Mouse (Mus musculus) MEL (cell line): ENCODE measurements at regions not wholly inside any gene's neighbourhood (a gene's known extent, or its start where the extent isn't known, plus 50 kb on each side); places are given as distances from the start of the nearest gene placed in this dataset.

Experiments used
- DNase-seq: peaks from one replicate; pipeline ENCODE4 v3.0.0; 2011; ENCODE audit warnings: low read depth, low spot score
- H3K27ac ChIP-seq: 2 replicates; pipeline ENCODE4 v1.5.1; 2012; ENCODE audit warnings: low read depth, mild to moderate bottlenecking, control low read depth, low read length, moderate library complexity; ENCODE audit not compliant: control insufficient read depth
- H3K27me3 ChIP-seq, 2 experiments: fragments of 150-350 bp in 1 of 2; sonication (generic) in 1 of 2; 2 replicates each; pipeline ENCODE4 v1.6.1; 2012; ENCODE audit warnings: low read length in 2 of 2, mild to moderate bottlenecking in 2 of 2, improper control_type of control experiment in 1 of 2, moderate library complexity in 1 of 2; ENCODE audit not compliant: insufficient read depth in 2 of 2, control insufficient read depth in 1 of 2
- H3K36me3 ChIP-seq, 2 experiments: 2 replicates each; pipeline ENCODE4 v1.6.1; 2012 to 2014; ENCODE audit warnings: low read length in 2 of 2, improper control_type of control experiment in 1 of 2, inconsistent platforms in 1 of 2, mild to moderate bottlenecking in 1 of 2; ENCODE audit not compliant: insufficient read depth in 2 of 2, control insufficient read depth in 1 of 2
- H3K4me1 ChIP-seq, 2 experiments: fragments of 150-350 bp in 1 of 2; sonication (generic) in 1 of 2; 2 replicates each; pipeline ENCODE4 v1.6.1; 2012; ENCODE audit warnings: low read length in 2 of 2, improper control_type of control experiment in 1 of 2, mild to moderate bottlenecking in 1 of 2; ENCODE audit not compliant: insufficient read depth in 2 of 2, control insufficient read depth in 1 of 2
- H3K4me3 ChIP-seq, 2 experiments: fragments of 150-350 bp in 1 of 2; sonication (generic) in 1 of 2; 2 replicates each; pipeline ENCODE4 v1.5.1; 2012; ENCODE audit warnings: low read depth in 2 of 2, low read length in 2 of 2, mild to moderate bottlenecking in 2 of 2, moderate library complexity in 2 of 2, control low read depth in 1 of 2, improper control_type of control experiment in 1 of 2; ENCODE audit not compliant: control insufficient read depth in 1 of 2, insufficient read depth in 1 of 2
- H3K79me2 ChIP-seq: 2 replicates; pipeline ENCODE4 v1.6.1; 2012; ENCODE audit warnings: mild to moderate bottlenecking, low read length, moderate library complexity; ENCODE audit not compliant: control insufficient read depth, poor library complexity, insufficient read depth
- H3K9ac ChIP-seq: 2 replicates; pipeline ENCODE4 v1.6.1; 2012; ENCODE audit warnings: low read depth, mild to moderate bottlenecking, control low read depth, low read length, moderate library complexity; ENCODE audit not compliant: control insufficient read depth, poor library complexity, severe bottlenecking
- H3K9me3 ChIP-seq: fragments of 150-350 bp; sonication (generic); replicated peaks from 2 replicates; pipeline ENCODE4 v1.6.1; 2012; ENCODE audit warnings: mild to moderate bottlenecking, low read length, improper control_type of control experiment, moderate library complexity; ENCODE audit not compliant: insufficient read depth
- CHD1 ChIP-seq: IDR thresholded peaks from 2 replicates; pipeline ENCODE4 v1.6.1; 2012; ENCODE audit warnings: low read depth, mild to moderate bottlenecking, inconsistent platforms, low read length, improper control_type of control experiment
- CTCF ChIP-seq, 3 experiments: IDR thresholded peaks in 2 of 3; conservative IDR thresholded peaks in 1 of 3; 2 replicates each; pipeline ENCODE4 v1.5.1; 2011 to 2012; ENCODE audit warnings: low read length in 3 of 3, low read depth in 2 of 3, mild to moderate bottlenecking in 2 of 3, improper control_type of control experiment in 1 of 3, inconsistent platforms in 1 of 3, mixed read lengths in 1 of 3, moderate library complexity in 1 of 3; ENCODE audit not compliant: control insufficient read depth in 1 of 3, insufficient read depth in 1 of 3, poor library complexity in 1 of 3, severe bottlenecking in 1 of 3
- ELF1 ChIP-seq: IDR thresholded peaks from 2 replicates; pipeline ENCODE4 v1.6.1; 2014; ENCODE audit warnings: low read depth, mild to moderate bottlenecking, inconsistent platforms, low read length, improper control_type of control experiment, moderate library complexity
- EP300 ChIP-seq, 2 experiments: IDR thresholded peaks; 2 replicates each; pipeline ENCODE4 v1.6.1; 2011; ENCODE audit warnings: improper control_type of control experiment in 2 of 2, low read length in 2 of 2, low read depth in 1 of 2, mild to moderate bottlenecking in 1 of 2
- GABPA ChIP-seq: IDR thresholded peaks from 2 replicates; pipeline ENCODE4 v1.6.1; 2012; ENCODE audit warnings: low read depth, mild to moderate bottlenecking, inconsistent platforms, low read length, improper control_type of control experiment, moderate library complexity
- HCFC1 ChIP-seq: IDR thresholded peaks from 2 replicates; pipeline ENCODE4 v1.6.1; 2012; ENCODE audit warnings: low read depth, mild to moderate bottlenecking, inconsistent platforms, low read length, improper control_type of control experiment, moderate library complexity
- KAT2A ChIP-seq: conservative IDR thresholded peaks from 2 replicates; pipeline ENCODE4 v1.6.1; 2012; ENCODE audit warnings: low read depth, low read length, improper control_type of control experiment, inconsistent platforms
- MAFK ChIP-seq: IDR thresholded peaks from 2 replicates; pipeline ENCODE4 v1.6.1; 2011; ENCODE audit warnings: low read depth, mild to moderate bottlenecking, low read length, improper control_type of control experiment, borderline replicate concordance
- MAZ ChIP-seq: IDR thresholded peaks from 2 replicates; pipeline ENCODE4 v1.6.1; 2012; ENCODE audit warnings: low read depth, mild to moderate bottlenecking, inconsistent platforms, low read length, improper control_type of control experiment
- MXI1 ChIP-seq: IDR thresholded peaks from 2 replicates; pipeline ENCODE4 v1.6.1; 2011; ENCODE audit warnings: mild to moderate bottlenecking, low read depth, low read length, improper control_type of control experiment
- MYB ChIP-seq: IDR thresholded peaks from 2 replicates; pipeline ENCODE4 v1.6.1; 2011; ENCODE audit warnings: mild to moderate bottlenecking, low read depth, low read length, improper control_type of control experiment
- MYC ChIP-seq: IDR thresholded peaks from 2 replicates; pipeline ENCODE4 v1.6.1; 2011; ENCODE audit warnings: low read depth, mild to moderate bottlenecking, low read length, improper control_type of control experiment, moderate library complexity
- NELFE ChIP-seq: IDR thresholded peaks from 2 replicates; pipeline ENCODE4 v1.6.1; 2011; ENCODE audit warnings: low read depth, low read length, improper control_type of control experiment
- NRF1 ChIP-seq: IDR thresholded peaks from 2 replicates; pipeline ENCODE4 v1.6.1; 2014; ENCODE audit warnings: low read depth, mild to moderate bottlenecking, inconsistent platforms, low read length, improper control_type of control experiment, moderate library complexity; ENCODE audit not compliant: poor library complexity, insufficient read depth, severe bottlenecking
- RAD21 ChIP-seq: IDR thresholded peaks from 2 replicates; pipeline ENCODE4 v1.6.1; 2011; ENCODE audit warnings: mild to moderate bottlenecking, low read depth, low read length, improper control_type of control experiment
- SMC3 ChIP-seq: IDR thresholded peaks from 2 replicates; pipeline ENCODE4 v1.6.1; 2011; ENCODE audit warnings: low read depth, low read length, improper control_type of control experiment
- TAL1 ChIP-seq: IDR thresholded peaks from 2 replicates; pipeline ENCODE4 v1.6.1; 2012; ENCODE audit warnings: mild to moderate bottlenecking, inconsistent platforms, low read length, moderate library complexity, mixed read lengths
- TBP ChIP-seq: IDR thresholded peaks from 2 replicates; pipeline ENCODE4 v1.8.0; 2011; ENCODE audit warnings: low read depth, low read length, improper control_type of control experiment
- TCF12 ChIP-seq: IDR thresholded peaks from 2 replicates; pipeline ENCODE4 v1.6.1; 2014; ENCODE audit warnings: low read depth, mild to moderate bottlenecking, inconsistent platforms, low read length, improper control_type of control experiment, moderate library complexity
- USF2 ChIP-seq, 2 experiments: IDR thresholded peaks; 2 replicates each; pipeline ENCODE4 v1.6.1; 2011 to 2012; ENCODE audit warnings: improper control_type of control experiment in 2 of 2, low read length in 2 of 2, borderline replicate concordance in 1 of 2, inconsistent platforms in 1 of 2, low read depth in 1 of 2, mild to moderate bottlenecking in 1 of 2; ENCODE audit not compliant: insufficient read depth in 1 of 2
- ZKSCAN1 ChIP-seq: IDR thresholded peaks from 2 replicates; pipeline ENCODE4 v1.6.1; 2012; ENCODE audit warnings: low read depth, mild to moderate bottlenecking, inconsistent platforms, low read length, improper control_type of control experiment, moderate library complexity
- ZMIZ1 ChIP-seq: IDR thresholded peaks from 2 replicates; pipeline ENCODE4 v1.6.1; 2012; ENCODE audit warnings: low read depth, mild to moderate bottlenecking, inconsistent platforms, low read length, improper control_type of control experiment, moderate library complexity
- ZNF384 ChIP-seq: IDR thresholded peaks from 2 replicates; pipeline ENCODE4 v1.6.1; 2012; ENCODE audit warnings: low read depth, mild to moderate bottlenecking, inconsistent platforms, low read length, improper control_type of control experiment

DNA sequence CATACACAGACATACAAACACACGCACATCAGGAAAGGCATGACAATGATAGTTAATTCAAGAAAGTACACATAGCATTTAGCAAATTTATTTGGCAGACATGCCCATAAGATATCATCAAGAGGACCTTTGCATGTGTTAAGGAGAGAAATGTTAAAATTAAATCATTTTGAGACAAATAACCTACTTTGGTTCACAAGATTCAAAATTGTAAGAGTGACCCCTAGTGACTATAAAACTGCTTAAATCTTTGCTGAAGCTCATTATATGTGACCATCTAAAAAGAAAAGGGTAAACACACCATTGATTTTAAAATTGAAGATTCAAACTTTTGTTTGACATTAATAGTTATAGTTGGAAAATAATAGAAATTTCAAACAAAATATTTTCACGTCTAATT lies 721.3 kb downstream of the Cdh11 start:
- DNase-seq, result no peak
- Histone ChIP-seq H3K9ac (no peak overlapping the region), H3K4me1 (no peaks in the 10 kb centered on the region; a peak in 1 of 4 replicates), H3K4me3 (no peak overlapping the region), H3K79me2 (no peaks in the 10 kb centered on the region), H3K27me3 (no peaks in the 10 kb centered on the region), H3K9me3 (no peaks in the 10 kb centered on the region), H3K36me3 (no peaks in the 10 kb centered on the region), H3K27ac (no peak overlapping the region)
- no peak for TF ChIP-seq HCFC1
- TF ChIP-seq ZNF384, result no peak
- TF ChIP-seq CTCF (IDR thresholded peaks at IDR 0.05 in 2 of 3, conservative IDR thresholded peaks at IDR 0.05 in 1 of 3; ENCODE audit: control insufficient read depth in 1 of 3, insufficient read depth in 1 of 3, low read depth in 2 of 3, low read length in 3 of 3, poor library complexity in 1 of 3, severe bottlenecking in 1 of 3), result 0 out of 6 replicates have a peak, but pooled peaks of 1 of the 3 experiments have one; percentile 4
- TF ChIP-seq GABPA, result no peak
- 0 out of 2 replicates have a peak, but pooled peaks have one; percentile 3 for TF ChIP-seq SMC3
- TF ChIP-seq MYC, result no peak
- no peak for TF ChIP-seq TAL1
- no peak for TF ChIP-seq NELFE
- no peak for TF ChIP-seq MAZ
- TF ChIP-seq RAD21, result peak; percentile 7
- no peak for TF ChIP-seq TBP
- no peak for TF ChIP-seq USF2 (IDR thresholded peaks at IDR 0.05; ENCODE audit: borderline replicate concordance in 1 of 2, insufficient read depth in 1 of 2, low read depth in 1 of 2, low read length in 2 of 2)

DNA sequence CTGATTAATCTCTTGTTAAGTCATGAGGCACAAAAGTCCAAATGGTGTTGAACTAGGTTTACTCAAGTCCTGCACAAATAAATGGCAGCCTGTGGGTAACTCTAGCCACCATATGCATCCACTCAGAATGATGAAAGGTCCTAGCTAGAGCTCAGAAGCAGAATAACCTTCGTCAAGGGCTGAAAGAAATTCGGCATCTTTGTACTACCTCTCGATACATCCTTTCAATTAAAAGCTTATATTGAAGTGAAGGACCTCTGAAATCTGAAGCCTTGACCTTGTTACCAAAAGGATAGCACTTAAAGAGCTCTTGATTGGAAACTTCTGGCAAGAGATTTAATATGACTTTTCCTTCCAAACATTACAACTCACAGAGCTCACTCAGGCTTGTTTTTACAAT lies 732.0 kb downstream of the Cdh11 start:
- no peaks in the 10 kb centered on the region for H3K36me3 ChIP-seq
- H3K9ac ChIP-seq, result no peak overlapping the region
- TF ChIP-seq MYC, result no peak
- no peak for TF ChIP-seq CHD1
- TF ChIP-seq KAT2A, result no peak
- TF ChIP-seq ELF1, result no peak
- TF ChIP-seq EP300 (IDR thresholded peaks at IDR 0.05; ENCODE audit: low read depth in 1 of 2, low read length in 2 of 2), result no peak
- TF ChIP-seq USF2 (IDR thresholded peaks at IDR 0.05; ENCODE audit: borderline replicate concordance in 1 of 2, insufficient read depth in 1 of 2, low read depth in 1 of 2, low read length in 2 of 2), result no peak
- TF ChIP-seq NRF1, result no peak
- no peak for TF ChIP-seq TAL1
- TF ChIP-seq MAFK, result no peak
- no peak for TF ChIP-seq ZMIZ1
- TF ChIP-seq HCFC1, result no peak
- no peak for TF ChIP-seq MXI1
- no peak for TF ChIP-seq ZKSCAN1
- no peak for TF ChIP-seq SMC3
- no peak for TF ChIP-seq TCF12
- TF ChIP-seq MYB, result no peak
- no peak for DNase-seq
- no peaks in the 10 kb centered on the region for H3K79me2 ChIP-seq
- no peak overlapping the region for H3K4me3 ChIP-seq
- no peaks in the 10 kb centered on the region for H3K9me3 ChIP-seq
- H3K27me3 ChIP-seq, result no peaks in the 10 kb centered on the region
- no peaks in the 10 kb centered on the region for H3K4me1 ChIP-seq
- H3K27ac ChIP-seq, result no peak overlapping the region
